Mouse (Mus musculus) kidney, postnatal 0 days (tissue): ENCODE measurements around the gene Nxpe5. TPM values are rescaled to one million over a fixed set of nuclear protein-coding genes. Genes with fewer than 3 reads are reported as not detected.

ENCODE experiments used
- ATAC-seq: fragments of 200-750 bp; cut with Nextera tagmentation; replicated peaks from 2 replicates; pipeline ENCODE4 v1.8.0; 2017; ENCODE audit warnings: low read depth, moderate number of reproducible peaks, moderate TSS enrichment, moderate library complexity; ENCODE audit not compliant: low FRiP score
- DNase-seq: peaks from one replicate; pipeline ENCODE4 v3.0.0-alpha.2; 2016; ENCODE audit warnings: low spot score
- H3K27ac ChIP-seq: fragments of 300-500 bp; sonication (generic); 2 replicates; pipeline ENCODE4 v1.5.1; 2014; ENCODE audit warnings: mild to moderate bottlenecking
- H3K27me3 ChIP-seq: fragments of 300-500 bp; sonication (generic); 2 replicates; pipeline ENCODE4 v1.6.1; 2014; ENCODE audit warnings: low read length, mixed read lengths; ENCODE audit not compliant: insufficient read depth
- H3K36me3 ChIP-seq: fragments of 300-500 bp; sonication (generic); 2 replicates; pipeline ENCODE4 v1.6.1; 2014; ENCODE audit warnings: low read length, mixed read lengths; ENCODE audit not compliant: insufficient read depth
- H3K4me1 ChIP-seq: fragments of 300-500 bp; sonication (generic); replicated peaks from 2 replicates; pipeline ENCODE4 v1.6.1; 2014; ENCODE audit warnings: antibody characterized with exemption, low read length, mixed read lengths; ENCODE audit not compliant: insufficient read depth
- H3K4me2 ChIP-seq: fragments of 300-500 bp; sonication (generic); 2 replicates; pipeline ENCODE4 v1.6.1; 2014; ENCODE audit warnings: mild to moderate bottlenecking, low read length, moderate library complexity, mixed read lengths
- H3K4me3 ChIP-seq: fragments of 300-500 bp; sonication (generic); replicated peaks from 2 replicates; pipeline ENCODE4 v1.5.1; 2014; ENCODE audit warnings: low read depth, low read length
- H3K9ac ChIP-seq: fragments of 300-500 bp; sonication (generic); 2 replicates; pipeline ENCODE4 v1.6.1; 2014; ENCODE audit warnings: low read depth, low read length
- H3K9me3 ChIP-seq: fragments of 300-500 bp; sonication (generic); replicated peaks from 2 replicates; pipeline ENCODE4 v1.6.1; 2016; ENCODE audit warnings: low read length, inconsistent platforms, mixed read lengths
- CTCF ChIP-seq: IDR thresholded peaks from 2 replicates; pipeline ENCODE4 v1.5.1; 2016; ENCODE audit warnings: antibody characterized with exemption, low read depth, mild to moderate bottlenecking, moderate library complexity
- WGBS: fragments of 180-500 bp; shearing (Covaris S2); extraction: QIAGEN DNeasy Blood & Tissue Kit; methylation state at CpG from one replicate; pipeline ENCODE4 v1.1.7; 2014; 5-methylcytosine and 5-hydroxymethylcytosine counted together
- polyA plus RNA-seq: library from polyadenylated mRNA; unstranded; fragments of >200 nt; fragmentation: Nextera tagmentation; extraction: Ambion mirVana; gene quantifications from 2 replicates; pipeline ENCODE4 v1.2.1, GENCODE M21; 2015

Nxpe5 gene
- polyA plus RNA-seq, 1 experiment from 2014 or later = 0.36 TPM

GRCm38 (mm10) chr5:138262001-138262400 lies 36.3 kb downstream of the Nxpe5 start:
- DNase-seq (no peak), ATAC-seq (no peak)
- no peak for TF ChIP-seq CTCF
- H3K9ac ChIP-seq = no peak overlapping the region
- no peak overlapping the region for H3K4me2 ChIP-seq
- WGBS = 72% methylated on average over 4 of the region's 4 CpGs
- no peaks in the 10 kb centered on the region for H3K27me3 ChIP-seq
- no peaks in the 10 kb centered on the region for H3K9me3 ChIP-seq
- H3K36me3 ChIP-seq = peaks cover 24% of the 10 kb centered on the region
- peaks cover 12% of the 10 kb centered on the region for H3K4me1 ChIP-seq
- no peak overlapping the region for H3K27ac ChIP-seq
- no peak overlapping the region for H3K4me3 ChIP-seq

GRCm38 (mm10) chr5:138262582-138263240 lies 37.0 kb downstream of the Nxpe5 start:
- ATAC-seq (no peak), DNase-seq (no peak)
- no peak for TF ChIP-seq CTCF
- WGBS = 58% methylated on average over 18 of the region's 18 CpGs
- no peaks in the 10 kb centered on the region for H3K27me3 ChIP-seq
- peak overlapping the region; percentile 93 for H3K9ac ChIP-seq
- peak overlapping the region; percentile 95 for H3K4me2 ChIP-seq
- peaks cover 12% of the 10 kb centered on the region for H3K4me1 ChIP-seq
- peak overlapping the region; percentile 85 for H3K4me3 ChIP-seq
- no peak overlapping the region for H3K27ac ChIP-seq
- peaks cover 24% of the 10 kb centered on the region for H3K36me3 ChIP-seq
- no peaks in the 10 kb centered on the region for H3K9me3 ChIP-seq

DNA sequence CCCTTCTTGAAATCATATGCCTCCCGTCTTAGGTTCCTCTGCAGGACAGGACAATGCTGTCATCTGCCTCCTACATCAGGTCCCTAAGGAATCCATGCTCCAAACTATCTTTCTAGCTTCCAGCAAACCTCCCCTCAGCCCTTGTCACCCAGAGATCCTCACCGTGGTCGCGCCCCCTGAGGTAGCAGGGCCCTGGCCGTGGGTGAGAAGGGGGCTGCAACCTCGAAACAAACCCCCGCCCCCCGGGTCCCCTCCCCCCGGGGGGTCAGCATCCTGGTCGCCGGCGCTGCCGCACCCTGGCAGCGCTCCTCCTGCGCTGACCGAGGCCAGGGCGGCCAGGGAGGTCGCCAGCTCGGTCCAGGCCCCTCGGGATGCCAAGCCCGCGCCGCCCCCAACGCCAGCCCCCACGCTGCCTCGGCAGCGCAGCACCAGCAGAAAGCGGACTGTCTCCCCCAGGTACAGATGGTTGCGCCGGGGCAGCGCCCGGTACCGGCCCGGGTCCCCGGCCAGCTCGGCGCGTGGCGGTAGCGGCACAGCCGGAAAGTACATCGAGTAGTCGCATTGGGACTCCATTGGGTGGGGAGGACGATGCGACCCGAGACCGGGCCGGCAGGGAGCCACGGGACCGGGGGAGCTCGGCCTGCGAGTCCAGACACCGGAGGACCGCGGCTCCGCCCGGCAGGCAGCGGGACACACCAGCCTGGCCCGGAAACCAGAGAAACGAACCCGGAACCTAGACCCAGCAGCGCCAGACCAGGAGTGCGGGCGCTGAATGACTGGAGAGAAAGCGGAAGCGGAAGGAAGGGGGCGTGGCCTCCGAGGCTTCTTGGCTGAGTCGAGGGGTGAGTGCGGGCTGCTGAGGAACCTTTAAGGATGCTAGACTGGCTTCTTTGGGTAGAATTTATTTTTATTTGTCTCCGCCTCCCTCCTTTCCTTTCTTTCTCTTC lies 37.8 kb downstream of the Nxpe5 start, which contains the start of gene BC037034:
Gene BC037034, minus strand, starts transcription at position 774 of the 947 bp plus-strand sequence.
- no peak; the same call in 1 of the 2 replicates for TF ChIP-seq CTCF
- peaks cover 24% of the 10 kb centered on the region for H3K36me3 ChIP-seq
- peak within 1 kb of the TSS; percentile 95 for H3K4me2 ChIP-seq
- H3K27me3 ChIP-seq = no peaks in the 10 kb centered on the region
- peak within 1 kb of the TSS; percentile 85 for H3K4me3 ChIP-seq
- peak; percentile 97 for DNase-seq
- peak; percentile 85 for ATAC-seq
- peaks cover 12% of the 10 kb centered on the region for H3K4me1 ChIP-seq
- WGBS = under 1% methylated on average over 70 of the region's 71 CpGs
- H3K27ac ChIP-seq = peak within 1 kb of the TSS; percentile 79
- H3K9ac ChIP-seq = peak within 1 kb of the TSS; percentile 93
- H3K9me3 ChIP-seq = no peaks in the 10 kb centered on the region

GRCm38 (mm10) chr5:138264207-138264578 lies 38.5 kb downstream of the Nxpe5 start:
- DNase-seq (no peak), ATAC-seq (no peak)
- peak overlapping the region; percentile 93; the same call in 1 of the 2 replicates for H3K9ac ChIP-seq
- H3K4me2 ChIP-seq = peak overlapping the region; percentile 95
- peak overlapping the region; percentile 85 for H3K4me3 ChIP-seq
- WGBS = 12% methylated on average over 6 of the region's 6 CpGs
- peak overlapping the region; percentile 5; the same call in 1 of the 2 replicates for H3K27ac ChIP-seq
- no peaks in the 10 kb centered on the region for H3K9me3 ChIP-seq
- no peaks in the 10 kb centered on the region for H3K27me3 ChIP-seq
- H3K4me1 ChIP-seq = peaks cover 12% of the 10 kb centered on the region
- TF ChIP-seq CTCF = no peak
- peaks cover 24% of the 10 kb centered on the region for H3K36me3 ChIP-seq

DNA sequence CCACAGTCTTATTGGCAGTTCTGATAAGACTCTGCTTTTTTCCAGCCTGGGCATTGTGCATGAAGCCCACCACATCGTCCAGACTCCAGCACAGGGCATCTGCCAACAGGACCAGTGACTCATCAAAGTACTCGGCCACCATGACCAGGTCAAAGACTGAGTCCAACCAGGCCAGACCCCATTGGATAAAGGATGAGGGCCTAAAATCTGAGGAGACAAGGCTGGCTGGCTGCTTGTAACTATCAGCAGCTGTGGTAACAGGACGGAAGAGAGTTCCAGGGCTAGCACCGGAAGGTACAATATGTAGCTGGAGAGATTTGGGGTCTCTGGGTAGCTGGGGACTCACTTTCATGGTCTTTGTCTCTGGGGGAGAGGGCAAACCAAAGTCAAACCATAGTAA lies 40.0 kb downstream of the Nxpe5 start:
- Histone ChIP-seq H3K4me2 (no peak overlapping the region), H3K36me3 (peaks cover 9% of the 10 kb centered on the region; the same call in 1 of the 2 replicates), H3K27me3 (no peaks in the 10 kb centered on the region), H3K4me3 (no peak overlapping the region), H3K4me1 (peaks cover 12% of the 10 kb centered on the region), H3K9me3 (no peaks in the 10 kb centered on the region), H3K27ac (no peak overlapping the region), H3K9ac (no peak overlapping the region)
- ATAC-seq (no peak), DNase-seq (no peak)
- TF ChIP-seq CTCF = no peak
- 94% methylated on average over 4 of the region's 4 CpGs for WGBS

- H3K36me3 ChIP-seq = peaks cover 6% of the 10 kb centered on the region; the same call in 1 of the 2 replicates
Measured at GRCm38 (mm10) chr5:138267114-138267513, 41.4 kb downstream of the Nxpe5 start.

More at GRCm38 (mm10) chr5:138267114-138267513, 41.4 kb downstream of the Nxpe5 start:
- Histone ChIP-seq H3K4me2 (no peak overlapping the region), H3K9ac (no peak overlapping the region), H3K9me3 (no peaks in the 10 kb centered on the region), H3K27ac (no peak overlapping the region), H3K4me3 (no peak overlapping the region), H3K4me1 (peaks cover 12% of the 10 kb centered on the region), H3K27me3 (no peaks in the 10 kb centered on the region)
- TF ChIP-seq CTCF = no peak
- no peak for DNase-seq
- ATAC-seq = no peak
- WGBS = 92% methylated on average over 3 of the region's 3 CpGs
